Mouse (Mus musculus) spleen, adult 2 months (tissue): ENCODE data around the gene Gtpbp6.

Experiments
- CTCF ChIP-seq: fragments of 200-500 bp; IDR thresholded peaks from 2 replicates; pipeline ENCODE4 v1.5.1; 2011; ENCODE audit warnings: mild to moderate bottlenecking, inconsistent platforms; ENCODE audit not compliant: insufficient read depth, insufficient read length, insufficient replicate concordance; ENCODE audit errors: extremely low read depth
- POLR2A ChIP-seq: fragments of 200-500 bp; IDR thresholded peaks from 2 replicates; pipeline ENCODE4 v1.6.1; 2011; ENCODE audit warnings: low read depth, low read length, inconsistent platforms

- TF ChIP-seq CTCF, result no peak
- TF ChIP-seq POLR2A, result no peak
These were observed 13.2 kb downstream of the Gtpbp6 start for GRCm38 (mm10) chr5:110094847-110095213.
